Mouse (Mus musculus): ENCODE measurements at regions not wholly inside any gene's neighbourhood (a gene's known extent, or its start where the extent isn't known, plus 50 kb on each side); places are given as distances from the start of the nearest gene placed in this dataset.

DNA sequence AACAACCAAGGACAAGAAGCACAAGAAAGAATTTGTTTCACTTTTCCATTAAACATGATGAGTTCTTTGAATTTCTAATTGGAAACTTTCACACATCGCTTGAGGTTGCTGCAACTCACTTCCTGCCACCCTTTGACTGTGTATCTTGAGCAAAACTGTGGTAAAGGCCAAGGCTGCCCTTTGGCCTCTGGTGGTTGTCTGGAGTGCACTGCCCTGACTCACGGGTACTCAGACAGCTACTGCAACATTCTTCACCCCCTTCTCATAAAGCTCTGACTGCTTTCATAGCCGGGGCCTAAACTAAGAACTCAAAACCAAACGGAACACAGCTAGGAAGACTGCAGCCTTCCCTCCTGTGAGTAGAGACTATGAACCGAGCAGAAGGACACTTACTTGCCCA lies 93.5 kb downstream of the Tomm20 start:
- Histone ChIP-seq H3K4me2 (replicated peaks) (no peak overlapping the region), H3K27me3 (no peaks in the 10 kb centered on the region), H3K9me3 (no peaks in the 10 kb centered on the region), H3K27ac (peak overlapping the region; percentile 22; the same call in 1 of the 2 replicates), H3K4me3 (no peak overlapping the region), H3K4me1 (peaks cover 8% of the 10 kb centered on the region), H3K9ac (no peak overlapping the region), H3K36me3 (no peaks in the 10 kb centered on the region)
- no peak for ATAC-seq (ENCODE audit: low FRiP score, low read depth)
- 55% methylated on average over 5 of the region's 5 CpGs for WGBS

DNA sequence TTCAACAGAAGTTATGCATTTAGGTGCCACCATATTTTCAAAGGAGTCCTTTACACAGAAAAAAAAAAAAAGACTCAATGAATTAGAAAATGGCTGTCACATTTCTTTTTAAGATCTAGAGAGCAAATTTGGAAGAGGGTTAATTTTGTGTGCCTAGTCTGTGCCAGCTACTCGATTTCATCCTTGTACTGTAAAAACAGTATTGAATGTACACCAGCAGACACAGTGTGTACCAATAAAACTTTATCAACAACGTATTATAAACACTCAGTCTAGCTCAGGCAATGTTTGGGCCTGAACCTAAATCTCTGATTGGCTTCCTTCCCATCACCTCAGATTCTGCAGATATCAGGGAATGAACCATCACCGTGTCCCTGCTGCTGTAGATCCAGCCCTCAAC lies 93.9 kb downstream of the Tomm20 start:
- H3K27ac ChIP-seq: no peak overlapping the region
- H3K27me3 ChIP-seq: no peaks in the 10 kb centered on the region
- H3K4me2 ChIP-seq (replicated peaks): no peak overlapping the region
- 88% methylated on average over 3 of the region's 3 CpGs for WGBS
- H3K4me1 ChIP-seq: peaks cover 8% of the 10 kb centered on the region
- H3K9me3 ChIP-seq: no peaks in the 10 kb centered on the region
- no peak overlapping the region for H3K4me3 ChIP-seq
- H3K36me3 ChIP-seq: no peaks in the 10 kb centered on the region
- no peak overlapping the region for H3K9ac ChIP-seq
- no peak for ATAC-seq (ENCODE audit: low FRiP score, low read depth)

DNA sequence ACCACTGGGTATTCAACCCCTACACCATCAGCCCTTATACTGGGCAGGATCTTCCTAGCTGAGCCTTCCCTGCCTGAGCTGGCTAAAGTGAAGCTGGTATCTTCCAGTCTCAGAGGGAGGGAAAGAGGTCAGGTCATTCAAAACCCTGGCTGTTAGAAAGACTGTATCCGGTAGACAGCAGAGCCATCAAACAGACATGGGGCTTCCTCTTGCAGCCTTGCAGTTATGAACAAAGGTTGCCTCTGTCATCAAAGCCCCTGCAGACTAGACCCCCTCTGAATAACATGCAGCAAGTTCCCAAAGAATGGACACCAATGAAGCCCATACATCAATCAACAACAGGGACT lies 95.5 kb downstream of the Tomm20 start:
- no peaks in the 10 kb centered on the region for H3K9me3 ChIP-seq
- no peak overlapping the region for H3K4me2 ChIP-seq (replicated peaks)
- 73% methylated on average over 1 of the region's 1 CpGs for WGBS
- H3K4me3 ChIP-seq: no peak overlapping the region
- no peak for ATAC-seq (ENCODE audit: low FRiP score, low read depth)
- peaks cover 8% of the 10 kb centered on the region for H3K4me1 ChIP-seq
- H3K27me3 ChIP-seq: no peaks in the 10 kb centered on the region
- no peaks in the 10 kb centered on the region for H3K36me3 ChIP-seq
- H3K9ac ChIP-seq: no peak overlapping the region
- no peak overlapping the region for H3K27ac ChIP-seq

DNA sequence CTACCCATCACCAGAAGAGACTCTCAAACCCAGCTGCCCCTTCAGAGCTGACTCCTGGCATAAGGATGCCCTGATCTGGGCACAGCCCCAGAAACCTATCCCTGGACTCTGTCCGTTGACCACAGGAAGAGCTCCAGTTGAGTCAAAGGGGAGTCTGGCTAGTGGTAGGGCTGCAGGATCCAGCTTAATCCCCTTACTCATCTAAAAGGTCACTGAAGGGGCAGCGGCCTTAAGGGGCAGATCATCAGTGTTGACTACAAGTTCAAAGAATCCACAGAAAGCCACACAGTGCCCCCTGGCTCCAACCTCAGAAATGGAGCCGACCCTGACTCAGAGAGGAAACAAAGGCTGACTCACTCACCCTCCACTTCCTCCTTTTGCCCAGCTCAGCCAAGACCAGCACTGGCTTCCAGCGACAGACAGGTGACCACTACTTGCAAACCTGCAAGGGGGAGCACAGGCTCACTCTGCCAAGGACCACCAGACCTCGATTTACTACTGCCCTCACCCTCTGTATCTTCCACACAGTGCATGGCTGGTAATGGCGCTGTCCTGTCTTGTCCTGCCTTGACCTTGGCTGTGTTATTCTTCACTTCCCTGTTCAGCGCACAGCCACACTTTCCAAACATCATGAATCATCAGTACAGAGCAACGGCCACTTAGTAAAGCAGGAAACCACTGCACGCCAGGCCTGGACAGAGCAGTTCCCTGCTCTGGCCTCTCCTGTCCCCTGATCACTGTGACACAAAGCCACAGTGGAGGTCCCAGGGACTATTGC lies 96.0 kb downstream of the Tomm20 start:
- no peaks in the 10 kb centered on the region for H3K27me3 ChIP-seq
- peaks cover 6% of the 10 kb centered on the region for H3K4me1 ChIP-seq
- no peaks in the 10 kb centered on the region for H3K9me3 ChIP-seq
- no peak overlapping the region for H3K4me3 ChIP-seq
- 58% methylated on average over 9 of the region's 9 CpGs for WGBS
- no peak overlapping the region for H3K4me2 ChIP-seq (replicated peaks)
- ATAC-seq (ENCODE audit: low FRiP score, low read depth): no peak; the same call in 1 of the 2 replicates
- no peak overlapping the region for H3K9ac ChIP-seq
- no peak overlapping the region for H3K27ac ChIP-seq
- H3K36me3 ChIP-seq: no peaks in the 10 kb centered on the region

DNA sequence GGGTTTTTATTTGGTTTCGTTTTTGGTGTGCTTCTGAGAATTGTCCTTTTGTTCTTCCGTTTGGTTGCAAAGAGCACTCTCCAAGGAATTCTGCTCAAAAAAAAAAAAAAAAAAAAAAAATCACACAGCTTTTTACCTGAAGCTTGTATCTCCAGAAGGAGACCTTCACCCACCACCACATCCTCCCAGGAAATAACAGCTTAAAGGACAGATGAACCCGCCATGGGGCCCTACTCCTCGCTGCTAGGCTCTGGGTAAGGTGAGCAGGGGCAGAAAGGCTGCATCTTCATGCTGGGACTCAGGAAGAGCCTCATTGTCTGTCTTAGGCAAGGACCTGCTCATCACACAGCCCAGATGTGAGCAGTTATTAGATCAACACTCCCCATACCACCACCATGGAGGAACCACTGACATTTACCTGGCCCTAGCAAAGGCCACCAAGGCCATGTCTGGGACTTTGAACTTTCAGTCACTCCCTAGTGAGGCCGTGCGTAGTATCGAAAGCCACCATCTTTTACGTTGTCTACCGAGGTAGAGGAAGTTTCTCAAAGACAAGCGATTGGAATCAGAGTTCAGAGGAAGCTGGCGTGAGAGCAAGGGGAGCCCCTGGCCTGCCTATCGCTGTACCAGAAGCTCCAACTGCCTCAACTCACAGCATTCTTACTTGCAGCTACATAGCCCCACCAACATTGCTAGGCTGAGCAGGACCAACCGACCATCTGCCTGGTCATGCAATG lies 97.1 kb downstream of the Tomm20 start:
- H3K36me3 ChIP-seq: no peaks in the 10 kb centered on the region
- H3K9me3 ChIP-seq: no peaks in the 10 kb centered on the region
- no peaks in the 10 kb centered on the region for H3K4me1 ChIP-seq
- H3K27me3 ChIP-seq: no peaks in the 10 kb centered on the region
- no peak overlapping the region for H3K4me2 ChIP-seq (replicated peaks)
- H3K4me3 ChIP-seq: no peak overlapping the region
- H3K27ac ChIP-seq: no peak overlapping the region
- 87% methylated on average over 13 of the region's 13 CpGs for WGBS
- ATAC-seq (ENCODE audit: low FRiP score, low read depth): no peak
- H3K9ac ChIP-seq: no peak overlapping the region

DNA sequence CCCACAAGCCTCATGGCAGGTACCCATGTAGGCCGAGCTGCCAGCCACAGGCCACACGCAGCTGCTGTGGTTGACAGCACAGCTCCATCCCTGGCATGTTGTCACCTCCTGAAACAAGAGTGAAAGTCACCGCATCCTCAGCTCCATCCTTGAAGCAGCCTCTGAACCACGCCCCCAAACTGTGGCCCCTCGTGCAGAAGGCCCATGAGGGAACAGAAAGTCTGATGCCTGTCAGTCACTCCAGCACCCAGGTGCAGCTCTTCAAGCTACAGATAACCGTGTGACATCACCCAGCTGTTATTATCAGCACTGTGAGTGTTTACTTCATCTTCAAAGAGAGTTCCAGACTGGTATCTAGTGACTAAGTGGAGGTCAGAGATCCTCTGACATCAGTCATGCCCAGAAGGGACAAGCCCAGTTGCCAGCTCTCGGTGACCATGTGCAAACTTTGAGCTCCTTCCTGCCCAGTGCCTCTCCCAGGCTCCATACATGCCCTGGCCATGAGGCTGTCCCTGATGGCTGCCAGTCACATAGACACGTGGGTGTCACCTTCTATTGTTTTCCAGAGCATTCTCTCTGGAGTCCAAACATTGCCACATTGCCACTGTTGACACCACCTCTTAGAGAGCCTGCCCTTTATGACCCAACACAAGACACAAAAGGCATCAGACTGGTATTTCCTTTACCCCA lies 97.8 kb downstream of the Tomm20 start:
- no peak for ATAC-seq (ENCODE audit: low FRiP score, low read depth)
- Histone ChIP-seq H3K9ac (no peak overlapping the region), H3K27me3 (no peaks in the 10 kb centered on the region), H3K4me1 (no peaks in the 10 kb centered on the region), H3K4me2 (replicated peaks) (no peak overlapping the region), H3K4me3 (no peak overlapping the region), H3K9me3 (no peaks in the 10 kb centered on the region), H3K27ac (no peak overlapping the region), H3K36me3 (no peaks in the 10 kb centered on the region)
- WGBS: 60% methylated on average over 8 of the region's 8 CpGs

DNA sequence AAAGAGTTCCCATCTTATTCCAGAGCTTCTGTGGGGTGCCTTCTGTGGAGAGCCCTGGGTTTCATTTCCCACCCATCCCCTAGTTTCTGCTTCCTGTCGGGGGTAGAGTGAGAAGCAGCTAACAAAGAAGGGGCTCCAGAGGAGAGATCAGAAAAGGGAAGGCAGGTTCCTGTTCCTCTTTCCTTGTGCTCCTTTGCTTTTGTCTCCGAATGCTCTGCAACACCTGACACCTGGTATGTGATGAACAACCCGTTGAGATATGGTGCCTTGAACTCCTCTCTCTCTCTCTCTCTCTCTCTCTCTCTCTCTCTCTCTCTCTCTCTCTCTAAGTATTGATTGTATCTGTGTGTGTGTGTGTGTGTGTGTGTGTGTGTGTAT lies 99.5 kb downstream of the Tomm20 start:
- no peak for ATAC-seq (ENCODE audit: low FRiP score, low read depth)
- WGBS: 72% methylated on average over 3 of the region's 3 CpGs
- no peak overlapping the region for H3K9ac ChIP-seq
- H3K4me2 ChIP-seq (replicated peaks): no peak overlapping the region
- H3K36me3 ChIP-seq: no peaks in the 10 kb centered on the region
- H3K9me3 ChIP-seq: no peaks in the 10 kb centered on the region
- no peaks in the 10 kb centered on the region for H3K4me1 ChIP-seq
- H3K27ac ChIP-seq: no peak overlapping the region
- no peak overlapping the region for H3K4me3 ChIP-seq
- H3K27me3 ChIP-seq: no peaks in the 10 kb centered on the region

DNA sequence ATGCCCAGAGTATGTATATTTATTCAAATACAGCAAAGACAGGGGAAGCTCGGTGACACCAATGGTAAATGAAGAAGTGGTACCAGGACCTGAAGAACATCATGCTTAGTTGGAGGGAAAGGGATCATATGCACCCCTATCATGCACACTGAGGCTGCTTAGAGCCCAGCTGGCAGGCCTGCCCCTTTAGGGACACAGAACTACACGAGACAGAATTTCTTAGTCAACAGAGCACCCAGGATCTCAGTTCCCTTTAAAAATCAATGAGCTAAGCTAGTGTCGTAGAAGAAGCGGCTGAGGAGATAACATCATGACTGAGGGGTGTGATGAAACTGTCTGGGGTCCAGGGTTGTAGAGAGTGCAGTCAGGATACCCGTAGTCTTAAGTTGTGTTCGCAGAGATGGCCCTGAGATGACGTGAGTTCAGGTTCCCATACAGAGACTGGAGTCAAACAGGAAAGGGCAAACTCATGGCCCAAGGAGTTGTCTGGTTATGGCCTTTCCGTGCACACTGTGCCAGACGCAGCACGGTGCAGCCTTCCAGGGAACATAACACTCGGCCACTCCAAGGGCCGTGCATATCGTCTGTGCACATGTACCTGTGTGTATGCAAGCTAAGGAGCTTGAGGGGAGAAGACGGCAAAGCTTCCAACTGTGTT lies 100.0 kb downstream of the Tomm20 start:
- no peaks in the 10 kb centered on the region for H3K4me1 ChIP-seq
- H3K4me3 ChIP-seq: no peak overlapping the region
- WGBS: 82% methylated on average over 14 of the region's 14 CpGs
- ATAC-seq (ENCODE audit: low FRiP score, low read depth): no peak
- H3K36me3 ChIP-seq: no peaks in the 10 kb centered on the region
- H3K9ac ChIP-seq: no peak overlapping the region
- H3K9me3 ChIP-seq: no peaks in the 10 kb centered on the region
- no peak overlapping the region for H3K4me2 ChIP-seq (replicated peaks)
- H3K27ac ChIP-seq: no peak overlapping the region
- no peaks in the 10 kb centered on the region for H3K27me3 ChIP-seq

DNA sequence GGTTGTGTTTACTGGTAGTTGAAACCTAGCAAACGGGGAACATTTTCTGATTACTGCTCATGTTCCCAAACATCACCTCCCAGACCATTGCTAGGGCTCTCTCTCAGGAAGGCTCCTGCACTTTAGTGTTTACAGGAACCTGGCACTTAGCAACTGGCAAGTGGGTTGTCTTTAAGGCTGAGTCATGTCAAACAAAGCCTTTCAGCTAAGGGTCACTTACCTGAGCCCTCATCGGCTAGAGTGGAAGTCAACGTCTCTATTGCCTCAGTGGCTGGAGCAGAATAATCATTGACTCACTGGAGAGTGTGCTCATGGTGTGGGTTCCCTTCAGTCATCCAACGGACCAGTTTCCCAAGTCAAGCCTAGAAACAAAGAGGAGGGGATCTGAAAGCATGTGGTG lies 101.0 kb downstream of the Tomm20 start:
- H3K4me1 ChIP-seq: peaks cover 5% of the 10 kb centered on the region
- no peak overlapping the region for H3K9ac ChIP-seq
- H3K27ac ChIP-seq: no peak overlapping the region
- no peak overlapping the region for H3K4me3 ChIP-seq
- no peaks in the 10 kb centered on the region for H3K36me3 ChIP-seq
- no peaks in the 10 kb centered on the region for H3K27me3 ChIP-seq
- no peaks in the 10 kb centered on the region for H3K9me3 ChIP-seq
- no peak for ATAC-seq (ENCODE audit: low FRiP score, low read depth)
- WGBS: 86% methylated on average over 4 of the region's 4 CpGs
- H3K4me2 ChIP-seq (replicated peaks): no peak overlapping the region

DNA sequence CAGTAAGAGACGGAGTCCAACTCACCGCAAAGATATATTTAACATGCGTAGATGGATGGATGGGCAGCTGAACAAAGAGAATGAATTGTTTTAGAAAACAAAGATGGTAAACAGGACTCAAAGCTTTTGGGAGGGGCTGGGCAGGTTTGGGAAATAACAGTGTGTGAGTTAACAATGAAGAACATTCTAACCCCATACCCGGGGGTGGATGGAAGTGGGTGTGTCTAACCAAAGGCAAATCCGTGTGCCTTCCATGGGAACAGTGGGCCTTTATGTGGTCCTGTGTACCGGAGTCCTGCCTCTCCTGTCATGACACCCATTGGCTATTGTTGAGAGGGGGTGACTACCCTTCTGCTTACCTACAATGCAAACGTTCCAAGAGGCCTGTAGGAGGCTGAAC lies 104.5 kb downstream of the Tomm20 start:
- H3K9ac ChIP-seq: no peak overlapping the region
- no peaks in the 10 kb centered on the region for H3K9me3 ChIP-seq
- no peaks in the 10 kb centered on the region for H3K36me3 ChIP-seq
- H3K4me2 ChIP-seq (replicated peaks): no peak overlapping the region
- no peaks in the 10 kb centered on the region for H3K27me3 ChIP-seq
- H3K27ac ChIP-seq: no peak overlapping the region
- H3K4me3 ChIP-seq: no peak overlapping the region
- ATAC-seq (ENCODE audit: low FRiP score, low read depth): no peak
- H3K4me1 ChIP-seq: peaks cover 34% of the 10 kb centered on the region
- WGBS: 78% methylated on average over 7 of the region's 7 CpGs

DNA sequence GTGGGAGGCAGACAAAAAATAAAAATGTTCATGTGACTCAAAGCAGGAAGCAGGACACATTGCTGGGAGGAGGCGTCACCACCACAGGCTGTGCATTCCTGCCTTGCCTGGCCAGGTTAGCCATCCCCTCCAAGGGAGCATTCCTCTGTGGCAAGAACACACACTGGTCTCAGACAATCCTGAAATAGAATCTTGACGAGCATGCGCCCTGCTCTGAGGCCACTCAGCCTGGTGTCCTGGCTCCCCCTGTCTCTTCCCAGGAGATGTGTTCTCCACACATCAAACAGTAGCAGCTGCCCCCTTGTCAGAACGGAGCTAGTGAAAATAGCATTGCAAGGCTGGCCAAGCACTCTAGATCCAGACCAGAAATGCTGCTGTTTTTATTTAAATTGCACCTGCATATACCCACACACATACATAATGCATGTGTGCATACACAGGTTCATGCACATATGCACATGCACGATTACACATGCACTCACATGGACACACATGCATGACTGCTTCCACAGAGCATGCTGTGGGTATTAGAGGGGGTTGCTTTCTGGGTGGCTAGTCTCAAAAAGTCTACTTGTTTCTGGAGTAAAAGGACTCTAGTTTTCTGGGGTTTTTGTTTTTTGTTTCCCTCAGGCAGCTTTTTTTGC lies 105.8 kb downstream of the Tomm20 start:
- Histone ChIP-seq H3K27ac (peak overlapping the region; percentile 90), H3K9me3 (no peaks in the 10 kb centered on the region), H3K4me2 (replicated peaks) (peak overlapping the region; percentile 53), H3K36me3 (no peaks in the 10 kb centered on the region), H3K9ac (no peak overlapping the region; the same call in 1 of the 2 replicates), H3K4me3 (no peak overlapping the region), H3K4me1 (peaks cover 46% of the 10 kb centered on the region), H3K27me3 (no peaks in the 10 kb centered on the region)
- peak; percentile 75 for ATAC-seq (ENCODE audit: low FRiP score, low read depth)
- 14% methylated on average over 5 of the region's 5 CpGs for WGBS
